23 mouse cellular contexts compared by ENCODE assay signal in genomic region chr5:98787735-98788134, GRCm38 (mm10).
DNase-seq lines count a peak whose midpoint lies in the region; ATAC-seq and TF ChIP-seq lines count a peak whose summit lies in the region.
"Had no signal": no experiment of that assay in that cellular context is flagged by ENCODE, and none has a peak within 500 bp of the region (broad histone marks: within the 10 kb centered on the region; RNA-seq: fewer than 3 reads in every experiment).

No protein-coding gene starts in this region.

- TF ChIP-seq POLR2A in embryonic fibroblast, embryonic 13.5 days (IDR thresholded peaks at IDR 0.05; ENCODE audit: low read depth, low read length) = no peak
- TF ChIP-seq POLR2A in limb, embryonic 14.5 days (IDR thresholded peaks at IDR 0.05; ENCODE audit: borderline replicate concordance, extremely low read depth, insufficient read depth, insufficient read length) = no peak

- no peak overlapping the region for H3K4me3 ChIP-seq in lung, embryonic 14.5 days (ENCODE audit: low read depth, low read length)
- H3K4me3 ChIP-seq in embryonic facial prominence, embryonic 13.5 days = no peak overlapping the region
- no peak overlapping the region for H3K4me3 ChIP-seq in embryonic fibroblast, embryonic 13.5 days (ENCODE audit: insufficient read depth, low read length)
- H3K4me3 ChIP-seq in limb, embryonic 14.5 days (replicated peaks; ENCODE audit: low read length) = no peak overlapping the region
- H3K4me3 ChIP-seq: forebrain, embryonic 12.5 days; gastrocnemius, adult 2 months; hindbrain, embryonic 12.5 days; intestine, embryonic 15.5 days had no signal

- DNase-seq in lung, embryonic 14.5 days = peak; percentile 2
- DNase-seq in lung, postnatal 14 days = no peak
- DNase-seq in limb, embryonic 14.5 days (ENCODE audit: low spot score) = peak; percentile 49
- DNase-seq in retina, postnatal 1 day = no peak
- DNase-seq in cerebellum, postnatal 14 days = no peak
- no peak for DNase-seq in layer of hippocampus, postnatal 25 days (ENCODE audit: extremely low spot score in 1 of 2, low spot score in 1 of 2)
- DNase-seq: adrenal gland, postnatal 10 days; B cell, adult 2 months; cerebellum, adult 11 months; cerebellum, adult 8-10 months; cerebellum, postnatal 25 days; gastrocnemius, adult 2 months; gastrocnemius, postnatal 25 days; heart, postnatal 4 days had no signal

- H3K27me3 ChIP-seq in lung, embryonic 14.5 days (ENCODE audit: insufficient read depth, low read length) = no peaks in the 10 kb centered on the region
- H3K27me3 ChIP-seq in embryonic facial prominence, embryonic 13.5 days = no peaks in the 10 kb centered on the region
- no peaks in the 10 kb centered on the region for H3K27me3 ChIP-seq in limb, embryonic 14.5 days (ENCODE audit: control insufficient read depth, insufficient read depth, low read length)
- H3K27me3 ChIP-seq: forebrain, embryonic 12.5 days; hindbrain, embryonic 12.5 days; intestine, embryonic 15.5 days had no signal

- no peak overlapping the region for H3K4me2 ChIP-seq in lung, embryonic 14.5 days
- peak overlapping the region; percentile 33 for H3K4me2 ChIP-seq in embryonic facial prominence, embryonic 13.5 days
- no peak overlapping the region for H3K4me2 ChIP-seq in limb, embryonic 14.5 days (replicated peaks; ENCODE audit: low read depth, low read length, severe bottlenecking)
- H3K4me2 ChIP-seq: forebrain, embryonic 12.5 days; hindbrain, embryonic 12.5 days; intestine, embryonic 15.5 days had no signal

- H3K9me3 ChIP-seq in lung, embryonic 14.5 days (ENCODE audit: low read depth, low read length) = no peaks in the 10 kb centered on the region
- no peaks in the 10 kb centered on the region for H3K9me3 ChIP-seq in embryonic facial prominence, embryonic 13.5 days
- H3K9me3 ChIP-seq in limb, embryonic 14.5 days (ENCODE audit: control insufficient read depth, low read length) = no peaks in the 10 kb centered on the region
- H3K9me3 ChIP-seq: forebrain, embryonic 12.5 days; hindbrain, embryonic 12.5 days; intestine, embryonic 15.5 days had no signal

- H3K4me1 ChIP-seq in lung, embryonic 14.5 days (ENCODE audit: insufficient read depth) = no peaks in the 10 kb centered on the region
- peaks cover 28% of the 10 kb centered on the region for H3K4me1 ChIP-seq in embryonic facial prominence, embryonic 13.5 days
- H3K4me1 ChIP-seq in embryonic fibroblast, embryonic 13.5 days (ENCODE audit: control insufficient read depth, insufficient read depth, low read length) = peaks cover 6% of the 10 kb centered on the region
- H3K4me1 ChIP-seq in limb, embryonic 14.5 days (ENCODE audit: control insufficient read depth, insufficient read depth, low read length) = peaks cover 14% of the 10 kb centered on the region; the same call in 1 of the 2 replicates
- H3K4me1 ChIP-seq: forebrain, embryonic 12.5 days; hindbrain, embryonic 12.5 days; intestine, embryonic 15.5 days had no signal

- TF ChIP-seq CTCF in lung, embryonic 14.5 days (IDR thresholded peaks at IDR 0.05; ENCODE audit: low read depth) = no peak
- no peak for TF ChIP-seq CTCF in embryonic fibroblast, embryonic 13.5 days (IDR thresholded peaks at IDR 0.05; ENCODE audit: borderline replicate concordance, insufficient read depth, low read length)

- no peak overlapping the region for H3K27ac ChIP-seq in lung, embryonic 14.5 days (ENCODE audit: low read depth)
- peak overlapping the region; percentile 75 for H3K27ac ChIP-seq in embryonic facial prominence, embryonic 13.5 days
- peak overlapping the region; percentile 54 for H3K27ac ChIP-seq in embryonic fibroblast, embryonic 13.5 days (ENCODE audit: insufficient read depth, low read length)
- 0 out of 2 replicates have a peak overlapping the region, but pooled peaks have one; percentile 13 for H3K27ac ChIP-seq in limb, embryonic 14.5 days (replicated peaks; ENCODE audit: low read depth, low read length)
- H3K27ac ChIP-seq: forebrain, embryonic 12.5 days; gastrocnemius, adult 2 months; hindbrain, embryonic 12.5 days; intestine, embryonic 15.5 days had no signal

- H3K36me3 ChIP-seq in lung, embryonic 14.5 days (ENCODE audit: insufficient read depth) = no peaks in the 10 kb centered on the region
- no peaks in the 10 kb centered on the region for H3K36me3 ChIP-seq in embryonic facial prominence, embryonic 13.5 days
- no peaks in the 10 kb centered on the region for H3K36me3 ChIP-seq in limb, embryonic 14.5 days (ENCODE audit: control insufficient read depth, insufficient read depth, low read length)
- H3K36me3 ChIP-seq: forebrain, embryonic 12.5 days; G1E; hindbrain, embryonic 12.5 days; intestine, embryonic 15.5 days had no signal

- 62% methylated on average over 4 of the region's 4 CpGs for whole genome bisulfite sequencing in lung, embryonic 14.5 days
- 21% methylated on average over 4 of the region's 4 CpGs for WGBS in embryonic facial prominence, embryonic 13.5 days
- 28% methylated on average over 4 of the region's 4 CpGs for WGBS in limb, embryonic 14.5 days

- no peak overlapping the region for H3K9ac ChIP-seq in lung, embryonic 14.5 days
- H3K9ac ChIP-seq in embryonic facial prominence, embryonic 13.5 days = no peak overlapping the region
- no peak overlapping the region for H3K9ac ChIP-seq in limb, embryonic 14.5 days (ENCODE audit: low read depth, low read length, severe bottlenecking)
- H3K9ac ChIP-seq: forebrain, embryonic 12.5 days; hindbrain, embryonic 12.5 days; intestine, embryonic 15.5 days had no signal

- no peak for ATAC-seq in lung, embryonic 14.5 days (ENCODE audit: insufficient read depth)
- no peak for ATAC-seq in embryonic facial prominence, embryonic 13.5 days (ENCODE audit: insufficient number of reproducible peaks, insufficient read depth, low FRiP score, low TSS enrichment, low read depth)
- peak; percentile 26; the same call in 1 of the 2 replicates for ATAC-seq in limb, embryonic 14.5 days (ENCODE audit: low FRiP score, low read depth)
- ATAC-seq: CD4-positive, CD25-positive, alpha-beta regulatory T cell, adult 4 months; forebrain, embryonic 16.5 days; hindbrain, embryonic 16.5 days; intestine, embryonic 15.5 days had no signal

Comparison
In these comparisons a context has a peak if more than half of its experiments do, and no peak if none do; other contexts are left out.
1. DNase-seq: peak in lung, embryonic 14.5 days (single experiment) and limb, embryonic 14.5 days (single experiment); none in lung, postnatal 14 days (single experiment), retina, postnatal 1 day (single experiment), cerebellum, postnatal 14 days (0 of 2) and layer of hippocampus, postnatal 25 days (0 of 2).